Mouse (Mus musculus): ENCODE measurements around the gene Cramp1l. TPM values are rescaled to one million over a fixed set of nuclear protein-coding genes. Genes with fewer than 3 reads are reported as not detected.
"Not testable (repeated sequence)": the region's sequence is repeated elsewhere in the genome, so short reads cannot be mapped to it uniquely, and the experiment has no call there.

Gene Cramp1l
- polyA plus RNA-seq, 1 experiment = 22.2 TPM

DNA sequence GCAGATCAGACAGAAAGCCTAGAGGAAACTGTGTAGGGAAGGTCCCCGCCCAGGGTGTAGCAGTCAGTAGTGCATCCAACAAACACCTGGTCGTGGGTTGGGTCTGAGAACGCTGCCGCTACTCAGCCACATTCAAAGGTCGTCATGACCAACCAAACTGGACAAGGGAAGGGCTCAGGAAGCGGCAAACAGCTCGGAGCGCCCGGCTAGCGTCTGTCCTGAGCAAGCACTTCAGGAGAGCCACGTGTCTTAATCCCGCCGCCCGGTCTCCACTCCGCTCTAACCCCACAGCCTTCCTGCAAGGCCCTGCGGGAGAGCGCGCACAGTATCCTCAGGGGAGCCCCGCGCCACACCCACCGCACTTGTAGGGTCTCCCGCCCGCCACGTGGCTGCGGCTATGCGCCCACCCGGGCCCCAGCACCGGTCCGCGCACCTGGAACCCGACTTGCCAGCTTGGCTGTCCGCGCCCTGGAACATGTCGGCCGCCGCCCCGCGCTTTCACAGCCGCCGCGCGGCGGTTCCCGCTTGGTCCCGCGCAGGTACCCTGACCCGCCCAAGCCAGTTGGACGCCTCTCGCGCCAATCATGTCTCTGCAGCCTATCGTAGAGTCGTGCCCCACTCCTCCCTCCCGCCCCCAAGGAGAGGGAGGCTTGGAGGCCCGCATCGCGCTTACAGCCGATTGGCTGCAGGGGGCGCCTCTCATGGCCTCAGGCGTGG lies 55.3 kb downstream of the Cramp1l start, which contains the start of gene Jpt2:
Jpt2 (minus strand) TSS at position 555 of the 717 bp plus-strand sequence.
- DNase-seq (ENCODE audit: extremely low spot score in 1 of 2, low spot score in 1 of 2) = peak; percentile 93 to 98

DNA sequence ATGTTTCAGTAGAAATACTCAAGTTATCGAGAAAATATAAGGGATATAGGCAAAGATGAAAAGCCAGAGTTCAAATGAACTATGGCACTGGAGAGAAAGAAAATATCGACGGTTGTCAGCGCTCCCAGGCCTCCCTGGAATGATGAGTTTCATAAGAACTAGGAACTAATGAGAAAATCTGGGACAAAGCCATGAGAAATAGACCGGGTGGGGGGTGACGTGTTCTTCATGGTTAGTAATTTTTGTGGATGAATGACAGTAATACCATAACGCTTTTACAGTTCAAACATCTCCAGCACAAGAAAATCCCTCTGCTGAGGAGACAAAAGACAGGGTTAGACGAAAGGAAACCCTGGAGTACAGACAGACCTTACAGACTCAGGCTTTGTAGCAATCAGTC lies 56.2 kb downstream of the Cramp1l start:
- DNase-seq (ENCODE audit: extremely low spot score in 1 of 2, low spot score in 1 of 2) = no peak

DNA sequence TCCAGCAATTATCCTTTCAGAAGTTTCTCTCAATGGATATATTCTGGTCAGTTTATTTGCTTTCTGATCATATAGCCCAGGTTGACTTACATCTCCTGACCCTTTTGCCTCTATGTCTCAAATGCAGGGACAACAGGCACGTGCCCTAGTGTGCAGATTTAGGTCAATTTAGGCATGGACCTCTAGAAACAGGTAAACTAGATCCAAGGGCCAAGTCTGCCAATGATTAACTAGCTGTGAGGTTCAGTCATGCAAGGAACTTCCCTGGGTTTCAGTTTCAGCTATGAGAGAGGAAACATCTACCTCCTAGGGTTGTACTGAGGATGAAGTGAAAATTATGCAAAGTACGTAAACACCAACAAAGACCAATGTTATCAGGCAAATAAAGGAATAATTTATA lies 62.3 kb downstream of the Cramp1l start:
- no peak for DNase-seq (ENCODE audit: extremely low spot score in 1 of 2, low spot score in 1 of 2)

DNA sequence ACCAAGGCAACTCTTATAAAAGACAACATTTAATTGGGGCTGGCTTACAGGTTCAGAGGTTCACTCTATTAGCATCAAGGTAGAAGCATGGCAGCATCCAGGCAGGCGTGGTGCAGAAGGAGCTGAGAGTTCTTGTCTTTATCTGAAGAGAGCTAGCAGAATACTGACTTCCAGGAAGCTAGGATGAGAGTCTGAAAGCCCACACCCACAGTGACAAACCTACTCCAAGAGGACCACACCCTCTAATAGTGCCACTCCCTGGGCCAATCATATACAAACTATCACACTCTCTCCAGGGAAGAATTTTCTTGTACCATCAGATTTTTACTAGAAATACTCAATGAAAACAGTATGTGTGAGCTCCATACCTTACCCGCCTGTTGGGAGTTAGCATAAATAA lies 64.9 kb downstream of the Cramp1l start:
- no peak for DNase-seq (ENCODE audit: extremely low spot score in 1 of 2, low spot score in 1 of 2)

DNA sequence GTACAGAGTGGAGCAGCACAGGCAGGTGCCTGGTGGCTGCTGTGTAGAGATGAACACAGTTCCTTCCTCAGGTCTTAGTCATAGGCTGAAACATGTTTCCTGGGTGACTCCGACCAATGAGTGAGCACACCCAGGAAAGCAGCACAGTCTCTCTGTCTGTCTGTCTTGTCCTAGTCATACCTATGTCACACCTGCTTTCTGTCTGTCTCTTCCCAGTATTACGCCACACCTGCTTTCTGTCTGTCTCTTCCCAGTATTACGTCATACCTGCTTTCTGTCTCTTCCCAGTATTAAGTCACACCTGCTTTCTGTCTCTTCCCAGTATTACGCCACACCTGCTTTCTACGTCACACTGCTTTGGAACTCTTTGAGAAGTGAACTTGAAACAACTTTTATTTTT lies 67.4 kb downstream of the Cramp1l start:
- no peak for DNase-seq (ENCODE audit: extremely low spot score in 1 of 2, low spot score in 1 of 2)

DNA sequence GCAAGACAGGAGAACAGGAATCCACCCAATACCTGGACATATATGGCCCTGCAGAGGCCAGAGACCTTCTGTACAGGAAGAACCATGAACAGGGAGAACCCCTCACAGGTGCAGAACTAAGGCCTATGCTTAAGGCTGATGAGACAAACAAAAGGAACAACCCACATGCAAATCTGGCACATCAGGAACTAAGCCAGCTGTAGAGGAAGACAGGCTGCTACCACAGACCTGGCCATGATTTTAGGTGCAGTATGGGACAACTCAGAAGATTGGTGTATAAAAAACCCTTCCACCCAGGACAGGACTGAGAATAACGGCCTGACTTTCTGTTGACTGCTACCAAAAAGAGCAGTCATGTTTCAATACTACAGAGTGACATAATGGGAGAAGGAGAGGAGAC lies 72.0 kb downstream of the Cramp1l start:
- not testable (repeated sequence) for DNase-seq (ENCODE audit: extremely low spot score in 1 of 2, low spot score in 1 of 2)

DNA sequence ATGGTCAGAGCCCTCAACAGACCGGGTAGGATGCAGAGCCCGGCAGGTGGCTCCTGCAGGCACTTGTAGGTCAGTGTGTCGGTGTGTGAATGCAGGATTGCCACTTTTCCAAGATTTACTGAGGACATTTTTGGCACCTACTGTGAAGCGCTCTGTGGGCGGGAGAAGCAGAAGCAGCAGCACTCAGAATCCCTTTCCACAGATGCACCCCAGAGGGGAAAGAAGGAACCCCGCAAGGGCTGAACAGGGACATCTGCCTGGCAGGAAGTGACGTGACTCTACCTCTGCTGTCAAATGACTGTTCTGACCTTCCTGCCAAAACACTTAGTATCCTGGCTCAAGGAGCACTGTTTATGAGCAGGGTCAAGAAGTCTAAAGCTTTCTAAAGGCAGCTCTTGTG lies 72.6 kb downstream of the Cramp1l start:
- peak; percentile 66 to 81 for DNase-seq (ENCODE audit: extremely low spot score in 1 of 2, low spot score in 1 of 2)

DNA sequence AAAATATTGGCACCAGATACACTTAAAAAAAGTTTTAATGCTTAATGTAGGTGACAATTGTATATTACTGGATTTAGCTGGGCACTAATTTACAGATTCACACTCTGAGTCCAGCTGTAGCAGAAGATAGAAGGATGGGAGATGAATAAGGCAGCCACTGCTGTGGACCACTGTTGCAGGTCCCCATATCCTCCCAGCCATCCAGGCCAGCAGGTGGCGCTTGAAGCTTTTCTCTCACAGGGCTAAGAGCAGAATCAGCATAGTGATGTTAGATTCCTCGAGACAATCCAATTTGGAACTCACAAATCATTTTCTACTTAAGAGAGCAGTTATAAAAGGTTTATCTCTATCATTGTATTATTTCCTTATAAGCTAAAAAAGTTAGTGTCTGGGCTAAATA lies 73.1 kb downstream of the Cramp1l start:
- peak in 1 of 2 experiments; percentile 68 for DNase-seq (ENCODE audit: extremely low spot score in 1 of 2, low spot score in 1 of 2)

DNA sequence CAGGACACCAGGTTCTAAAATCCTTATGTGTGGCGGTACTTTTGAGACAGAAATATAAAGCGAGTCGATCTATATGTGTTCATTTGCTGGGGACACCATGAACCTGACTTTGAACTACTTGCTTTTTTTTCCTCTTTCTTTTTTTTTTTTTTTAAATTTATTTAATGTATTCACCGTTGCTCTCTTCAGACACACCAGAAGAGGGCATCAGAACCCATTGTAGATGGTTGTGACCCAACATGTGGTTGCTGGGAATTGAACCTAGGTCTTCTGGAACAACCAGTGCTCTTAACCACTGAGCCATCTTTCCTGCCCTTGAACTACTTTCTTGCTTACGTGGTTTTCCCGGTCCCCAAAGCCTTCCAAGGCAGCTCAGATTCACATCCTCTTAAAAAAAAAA lies 78.3 kb downstream of the Cramp1l start:
- DNase-seq (ENCODE audit: extremely low spot score in 1 of 2, low spot score in 1 of 2) = no peak

DNA sequence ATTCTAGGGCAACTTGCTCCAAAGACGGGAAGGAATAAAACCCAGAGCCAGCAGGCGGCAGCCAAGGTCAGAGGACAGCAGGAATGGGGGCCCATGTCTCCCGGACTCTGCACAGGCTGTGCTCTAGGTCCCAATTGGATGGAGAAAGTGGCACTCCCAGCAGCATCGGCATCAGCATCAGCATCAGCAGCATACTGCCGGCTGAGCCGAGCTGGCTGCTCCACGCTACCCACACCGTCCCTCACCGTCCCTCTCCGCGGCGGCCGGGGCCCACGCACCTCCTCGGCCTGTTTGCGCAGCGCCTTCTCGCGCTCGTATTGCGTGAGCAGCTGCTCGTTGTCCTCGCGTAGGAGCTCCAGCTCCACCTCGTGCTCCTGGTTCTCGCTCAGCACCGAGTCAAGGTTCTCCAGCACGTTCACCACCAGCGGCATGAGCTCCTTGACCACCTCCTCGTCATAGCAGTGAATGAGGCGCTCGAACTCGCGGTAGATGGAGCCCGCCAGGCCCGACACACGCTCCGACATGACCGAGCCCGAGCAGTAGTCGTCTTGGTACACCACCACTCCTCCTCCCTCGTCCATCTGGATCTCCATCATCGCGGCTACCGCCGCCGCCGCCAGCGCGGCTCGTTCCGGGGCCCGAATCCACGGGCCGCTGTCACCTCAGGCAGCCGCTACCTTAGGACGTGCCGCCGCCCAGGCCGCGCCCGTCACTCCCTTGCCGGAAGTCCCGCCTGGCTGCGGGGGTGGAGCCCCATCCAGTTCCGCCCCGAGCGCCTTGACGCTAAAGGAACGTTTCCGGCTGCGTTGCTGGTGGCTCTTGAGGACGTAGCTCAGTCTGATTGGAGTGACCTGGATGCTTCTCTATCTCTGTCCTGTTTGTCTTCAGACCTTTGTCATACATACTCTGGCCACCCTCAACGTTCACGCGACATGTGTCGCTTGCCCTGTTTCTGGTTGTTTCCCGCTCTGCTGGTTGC lies 79.0 kb downstream of the Cramp1l start, which contains the start of gene Mapk8ip3:
Mapk8ip3 (minus strand) TSS at position 719 of the 979 bp plus-strand sequence.
- DNase-seq (ENCODE audit: extremely low spot score in 1 of 2, low spot score in 1 of 2) = peak; percentile 92 to 98

DNA sequence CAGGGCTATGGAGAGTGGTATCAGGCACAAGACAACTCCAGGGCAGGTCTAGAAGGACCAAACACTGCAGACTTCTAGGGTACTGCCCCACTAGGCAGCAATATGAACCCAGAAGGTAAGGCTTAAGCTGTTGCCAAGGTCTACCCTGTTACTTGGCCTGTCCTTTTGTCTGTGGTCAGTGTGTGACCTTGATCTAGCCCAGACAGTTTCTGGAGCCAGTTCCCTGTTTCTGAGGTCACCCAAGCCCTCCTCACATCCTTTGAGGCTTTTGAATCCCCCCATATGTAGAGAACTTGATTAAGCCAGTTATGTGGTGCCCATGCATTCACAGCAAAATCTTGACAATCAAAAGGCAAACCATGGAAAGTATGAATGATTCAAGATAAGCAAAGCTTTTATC lies 79.9 kb downstream of the Cramp1l start:
- DNase-seq (ENCODE audit: extremely low spot score in 1 of 2, low spot score in 1 of 2) = no peak

DNA sequence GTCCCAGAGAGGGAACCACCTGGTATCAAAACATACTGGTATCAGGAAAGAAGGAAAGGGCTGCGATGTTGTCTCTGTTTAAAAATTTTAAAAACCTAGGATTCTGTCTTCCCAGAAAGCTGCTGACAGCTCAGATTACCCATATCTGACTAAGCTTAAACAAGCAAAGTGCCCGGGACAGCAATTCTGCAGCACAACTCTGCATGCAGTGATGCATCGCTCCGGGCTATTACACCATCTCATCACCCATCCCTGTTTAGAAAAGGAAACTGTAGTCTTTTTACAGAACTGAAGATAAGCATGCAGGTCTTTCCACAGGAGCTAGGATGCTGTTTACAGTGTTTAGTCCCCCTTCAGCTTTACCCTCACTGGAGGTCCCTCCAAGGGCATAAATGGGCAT lies 80.7 kb downstream of the Cramp1l start:
- DNase-seq (ENCODE audit: extremely low spot score in 1 of 2, low spot score in 1 of 2) = peak in 1 of 2 experiments; percentile 17

DNA sequence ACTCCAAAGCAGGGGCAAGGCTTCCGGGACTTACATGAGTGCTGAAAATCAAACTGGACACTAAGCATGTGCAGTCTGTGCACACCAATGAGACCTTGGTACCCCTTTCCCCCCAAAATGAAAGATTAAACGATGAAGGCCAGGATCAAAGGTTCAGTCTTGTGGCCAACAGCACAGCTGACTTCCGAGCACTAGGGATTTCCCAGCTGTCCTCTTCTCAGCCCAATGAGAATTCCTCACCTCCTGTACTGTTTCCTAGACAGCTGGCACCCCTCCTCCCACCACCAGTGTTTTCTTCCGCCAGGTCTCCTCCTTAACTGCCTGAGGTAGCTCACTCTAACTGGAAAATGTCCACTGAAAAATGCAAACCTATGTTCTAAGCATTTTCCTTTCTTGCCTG lies 82.4 kb downstream of the Cramp1l start:
- no peak for DNase-seq (ENCODE audit: extremely low spot score in 1 of 2, low spot score in 1 of 2)

DNA sequence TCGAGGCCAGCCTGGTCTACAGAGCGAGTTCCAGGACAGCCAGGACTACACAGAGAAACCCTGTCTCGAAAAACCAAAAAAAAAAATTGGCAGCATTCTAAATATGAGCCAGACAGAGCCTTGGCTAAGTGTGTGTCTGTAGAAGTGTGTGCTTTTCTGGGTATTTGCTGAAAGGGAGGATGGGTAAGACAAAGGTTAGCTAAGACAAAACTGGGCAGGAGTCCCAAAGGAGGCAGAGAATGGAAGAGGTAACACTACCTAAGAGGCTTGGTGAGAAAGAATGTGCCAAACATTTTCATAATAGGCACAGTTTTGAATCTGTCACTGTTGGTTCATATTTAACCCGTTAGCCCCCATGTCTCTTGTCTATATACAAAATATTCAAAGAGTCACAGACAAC lies 83.2 kb downstream of the Cramp1l start:
- no peak for DNase-seq (ENCODE audit: extremely low spot score in 1 of 2, low spot score in 1 of 2)

DNA sequence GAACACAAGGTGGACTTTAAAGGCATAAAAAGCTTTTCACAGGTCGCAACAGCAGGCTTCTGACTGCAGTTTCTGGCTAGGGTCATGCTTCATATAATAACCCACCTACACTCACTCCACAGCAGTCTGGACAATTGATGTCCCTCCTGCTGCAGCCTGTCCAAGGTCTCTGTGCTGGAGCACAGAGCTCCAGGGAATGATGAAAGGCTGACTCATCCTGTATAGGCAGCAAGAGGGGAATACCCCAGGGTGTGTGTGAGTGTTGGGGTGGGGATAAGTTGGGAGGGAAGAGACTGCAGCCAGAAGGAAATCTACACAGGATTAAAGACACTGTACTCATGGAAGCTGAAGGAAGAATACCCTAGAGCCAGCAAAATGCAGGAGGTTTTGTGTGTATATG lies 86.1 kb downstream of the Cramp1l start:
- DNase-seq (ENCODE audit: extremely low spot score in 1 of 2, low spot score in 1 of 2) = no peak

DNA sequence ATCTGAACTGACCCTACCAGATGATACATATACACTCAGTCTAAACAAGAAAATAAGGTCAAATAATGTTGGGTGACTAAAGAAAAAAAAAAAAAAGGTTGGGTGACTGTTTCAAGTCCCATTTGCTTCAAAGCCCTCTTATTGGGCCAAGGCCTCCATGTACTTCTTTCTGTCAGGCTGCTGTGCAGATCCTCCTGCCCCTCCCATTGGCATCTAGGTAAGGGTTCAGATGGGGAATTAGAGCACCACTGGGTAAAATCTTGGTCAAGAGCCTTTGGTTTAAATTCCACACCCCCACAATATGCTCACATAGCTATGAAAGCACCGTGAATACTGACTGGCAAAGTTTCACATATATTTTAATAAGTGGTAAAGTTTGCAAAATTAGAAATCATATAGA lies 92.3 kb downstream of the Cramp1l start:
- no peak for DNase-seq (ENCODE audit: extremely low spot score in 1 of 2, low spot score in 1 of 2)

DNA sequence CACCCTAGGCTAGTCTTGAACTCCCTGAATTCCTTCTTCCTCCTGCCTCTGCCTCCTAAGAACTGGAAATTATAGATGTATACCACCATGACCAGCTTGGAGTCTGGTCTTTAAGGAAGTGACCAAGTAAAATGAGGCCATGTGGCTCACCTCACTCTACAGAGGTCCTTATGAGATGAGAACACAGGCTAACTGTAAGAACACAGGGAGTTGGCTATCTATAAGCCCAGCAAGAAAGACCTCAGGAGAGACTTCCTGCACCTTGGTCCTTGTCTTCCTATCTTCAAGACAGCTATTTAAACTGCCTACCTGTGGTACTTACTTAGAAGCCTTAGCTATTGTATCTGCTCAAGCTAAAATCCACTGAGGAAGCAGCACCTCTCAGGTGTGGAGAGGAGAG lies 101.6 kb downstream of the Cramp1l start:
- no peak for DNase-seq (ENCODE audit: extremely low spot score in 1 of 2, low spot score in 1 of 2)

All from frontal cortex, adult 2 months (tissue).